Mouse (Mus musculus): Measurements from ENCODE around the gene Olfr1280. TPM values are rescaled to one million over a fixed set of nuclear protein-coding genes. Genes with fewer than 3 reads are reported as not detected.

The Olfr1280 gene
- total RNA-seq (2023), result not detected

GRCm38 (mm10) chr2:111313717-111314116, at the start of gene Olfr1280:
Gene Olfr1280, plus strand, starts transcription at chr2:111314017.

GRCm38 (mm10) chr2:111274006-111274405, 39.8 kb upstream of the Olfr1280 start, which contains the start of gene Olfr1277:
Gene Olfr1277, minus strand, starts transcription at chr2:111274106.

GRCm38 (mm10) chr2:111289836-111290235, 24.0 kb upstream of the Olfr1280 start, which contains the start of gene Olfr1278:
Gene Olfr1278, plus strand, starts transcription at chr2:111290136.

GRCm38 (mm10) chr2:111300374-111300773, 13.4 kb upstream of the Olfr1280 start, which contains the start of gene Olfr1279:
Gene Olfr1279, plus strand, starts transcription at chr2:111300635.

GRCm38 (mm10) chr2:111326220-111326619, 12.4 kb downstream of the Olfr1280 start, which contains the start of gene Olfr1281:
Gene Olfr1281, plus strand, starts transcription at chr2:111326520.

GRCm38 (mm10) chr2:111335976-111336375, 22.2 kb downstream of the Olfr1280 start, which contains the start of gene Olfr1282:
Gene Olfr1282, minus strand, starts transcription at chr2:111336076.

GRCm38 (mm10) chr2:111366490-111366889, 52.7 kb downstream of the Olfr1280 start, which contains the start of gene Olfr1283:
Gene Olfr1283, plus strand, starts transcription at chr2:111366790.

GRCm38 (mm10) chr2:111375222-111375621, 61.4 kb downstream of the Olfr1280 start, which contains the start of gene Olfr1284:
Gene Olfr1284, plus strand, starts transcription at chr2:111375522.

Other genes with a start within 250 kb of the Olfr1280 start
- gene Gm13941, start 208.0 kb upstream of the Olfr1280 start, total RNA-seq (2023), result not detected
- gene Gm15130, start 161.1 kb upstream of the Olfr1280 start, total RNA-seq (2023), result not detected
- not detected for gene 4930430A15Rik, start 84.4 kb upstream of the Olfr1280 start, total RNA-seq (2023)
- gene Olfr1275, start 78.7 kb upstream of the Olfr1280 start, total RNA-seq (2023), result not detected
- not detected for gene Olfr1276, start 59.5 kb upstream of the Olfr1280 start, total RNA-seq (2023)
- not detected for gene Olfr1277, start 39.9 kb upstream of the Olfr1280 start, total RNA-seq (2023)
- not detected for gene Olfr1278, start 23.9 kb upstream of the Olfr1280 start, total RNA-seq (2023)
- not detected for gene Olfr1279, start 13.4 kb upstream of the Olfr1280 start, total RNA-seq (2023)
- not detected for gene Olfr1281, start 12.5 kb downstream of the Olfr1280 start, total RNA-seq (2023)
- not detected for gene Olfr1282, start 22.1 kb downstream of the Olfr1280 start, total RNA-seq (2023)
- not detected for gene Olfr1283, start 52.8 kb downstream of the Olfr1280 start, total RNA-seq (2023)
- not detected for gene Olfr1284, start 61.5 kb downstream of the Olfr1280 start, total RNA-seq (2023)
- gene Olfr1286, start 109.1 kb downstream of the Olfr1280 start, total RNA-seq (2023), result not detected
- not detected for gene Olfr1287, start 135.1 kb downstream of the Olfr1280 start, total RNA-seq (2023)
- gene Olfr1288, start 160.1 kb downstream of the Olfr1280 start, total RNA-seq (2023), result not detected
- not detected for gene Olfr1289, start 166.8 kb downstream of the Olfr1280 start, total RNA-seq (2023)
- not detected for gene Olfr1290, start 179.8 kb downstream of the Olfr1280 start, total RNA-seq (2023)
- gene Olfr1291-ps1, start 183.2 kb downstream of the Olfr1280 start, total RNA-seq (2023), result not detected
- not detected for gene Olfr1293-ps, start 211.2 kb downstream of the Olfr1280 start, total RNA-seq (2023)
- gene Olfr1294, start 226.3 kb downstream of the Olfr1280 start, total RNA-seq (2023), result not detected

Measured in CD4-positive naive resting alpha-beta T cell, adult 57 days (primary cell).